Mouse (Mus musculus) bone marrow macrophage, adult 2 months (primary cell): Measurements from ENCODE around the gene St8sia1. TPM values are rescaled to one million over a fixed set of nuclear protein-coding genes. Genes with fewer than 3 reads are reported as not detected.

Source experiments
- H3K27ac ChIP-seq: 2 replicates; pipeline ENCODE4 v1.5.1; 2012; ENCODE audit warnings: low read depth, low read length; ENCODE audit not compliant: insufficient read depth
- H3K4me1 ChIP-seq: 2 replicates; pipeline ENCODE4 v1.6.1; 2012; ENCODE audit warnings: low read length; ENCODE audit not compliant: control insufficient read depth, insufficient read depth
- H3K4me3 ChIP-seq: 2 replicates; pipeline ENCODE4 v1.5.1; 2012; ENCODE audit warnings: mild to moderate bottlenecking, low read length, moderate library complexity; ENCODE audit not compliant: insufficient read depth
- CTCF ChIP-seq: IDR thresholded peaks from 2 replicates; pipeline ENCODE4 v1.5.1; 2012; ENCODE audit warnings: low read depth, mild to moderate bottlenecking, low read length, moderate library complexity
- POLR2A ChIP-seq: IDR thresholded peaks from 2 replicates; pipeline ENCODE4 v1.6.1; 2012; ENCODE audit warnings: mild to moderate bottlenecking, low read depth, low read length, borderline replicate concordance
- polyA plus RNA-seq: library from polyadenylated mRNA; stranded (reverse); fragments of >200 nt; gene quantifications from 2 replicates; pipeline ENCODE4 v1.2.4, GENCODE M21; 2012; ENCODE audit not compliant: missing spikeins, insufficient read depth, insufficient read length

The St8sia1 gene
- polyA plus RNA-seq, 1 experiment, result not detected

GRCm38 (mm10) chr6:142915464-142915863 lies 48.8 kb downstream of the St8sia1 start:
- Histone ChIP-seq H3K4me1 (peaks cover 25% of the 10 kb centered on the region), H3K27ac (no peak overlapping the region)

GRCm38 (mm10) chr6:142914676-142915075 lies 49.6 kb downstream of the St8sia1 start:
- TF ChIP-seq POLR2A (no peak), CTCF (no peak)
- Histone ChIP-seq H3K27ac (no peak overlapping the region), H3K4me1 (peaks cover 26% of the 10 kb centered on the region), H3K4me3 (no peak overlapping the region)

More at GRCm38 (mm10) chr6:142915464-142915863, 48.8 kb downstream of the St8sia1 start:
- H3K4me3 ChIP-seq, result no peak overlapping the region
- TF ChIP-seq CTCF (no peak), POLR2A (no peak)

GRCm38 (mm10) chr6:142911263-142911662 lies 53.0 kb downstream of the St8sia1 start:
- TF ChIP-seq CTCF (no peak), POLR2A (no peak)
- Histone ChIP-seq H3K4me3 (no peak overlapping the region), H3K27ac (no peak overlapping the region), H3K4me1 (peaks cover 25% of the 10 kb centered on the region)

GRCm38 (mm10) chr6:142910721-142911120 lies 53.5 kb downstream of the St8sia1 start:
- Histone ChIP-seq H3K27ac (no peak overlapping the region), H3K4me1 (peaks cover 21% of the 10 kb centered on the region), H3K4me3 (no peak overlapping the region)
- TF ChIP-seq POLR2A (no peak), CTCF (no peak)

- TF ChIP-seq POLR2A, result no peak
- TF ChIP-seq CTCF, result no peak
- Histone ChIP-seq H3K27ac (no peak overlapping the region), H3K4me1 (peaks cover 12% of the 10 kb centered on the region), H3K4me3 (no peak overlapping the region)
These were observed 54.5 kb downstream of the St8sia1 start for GRCm38 (mm10) chr6:142909771-142910105.

GRCm38 (mm10) chr6:142908911-142909770 lies 55.1 kb downstream of the St8sia1 start:
- TF ChIP-seq CTCF (no peak), POLR2A (no peak)
- H3K27ac ChIP-seq, result peak overlapping the region; percentile 57
- H3K4me1 ChIP-seq, result peaks cover 9% of the 10 kb centered on the region
- H3K4me3 ChIP-seq, result no peak overlapping the region

- Histone ChIP-seq H3K4me1 (peaks cover 9% of the 10 kb centered on the region), H3K27ac (no peak overlapping the region), H3K4me3 (no peak overlapping the region)
- TF ChIP-seq POLR2A (no peak), CTCF (no peak)
These were observed 55.8 kb downstream of the St8sia1 start for GRCm38 (mm10) chr6:142908412-142908811.

GRCm38 (mm10) chr6:142895371-142895770 lies 68.9 kb downstream of the St8sia1 start:
- H3K4me1 ChIP-seq, result no peaks in the 10 kb centered on the region
- H3K4me3 ChIP-seq, result no peak overlapping the region
- no peak for TF ChIP-seq CTCF
- TF ChIP-seq POLR2A, result no peak
- H3K27ac ChIP-seq, result no peak overlapping the region

- H3K27ac ChIP-seq, result no peak overlapping the region
- H3K4me3 ChIP-seq, result no peak overlapping the region
- TF ChIP-seq CTCF, result no peak
- no peak for TF ChIP-seq POLR2A
- H3K4me1 ChIP-seq, result peaks cover 5% of the 10 kb centered on the region
These were observed 70.5 kb downstream of the St8sia1 start for GRCm38 (mm10) chr6:142893716-142894115.

- no peak for TF ChIP-seq CTCF
- TF ChIP-seq POLR2A, result no peak
- Histone ChIP-seq H3K27ac (no peak overlapping the region), H3K4me1 (peaks cover 7% of the 10 kb centered on the region), H3K4me3 (no peak overlapping the region)
These were observed 73.9 kb downstream of the St8sia1 start for GRCm38 (mm10) chr6:142890321-142890720.
